Mouse (Mus musculus): ENCODE data around the gene Acvr1b.

DNA sequence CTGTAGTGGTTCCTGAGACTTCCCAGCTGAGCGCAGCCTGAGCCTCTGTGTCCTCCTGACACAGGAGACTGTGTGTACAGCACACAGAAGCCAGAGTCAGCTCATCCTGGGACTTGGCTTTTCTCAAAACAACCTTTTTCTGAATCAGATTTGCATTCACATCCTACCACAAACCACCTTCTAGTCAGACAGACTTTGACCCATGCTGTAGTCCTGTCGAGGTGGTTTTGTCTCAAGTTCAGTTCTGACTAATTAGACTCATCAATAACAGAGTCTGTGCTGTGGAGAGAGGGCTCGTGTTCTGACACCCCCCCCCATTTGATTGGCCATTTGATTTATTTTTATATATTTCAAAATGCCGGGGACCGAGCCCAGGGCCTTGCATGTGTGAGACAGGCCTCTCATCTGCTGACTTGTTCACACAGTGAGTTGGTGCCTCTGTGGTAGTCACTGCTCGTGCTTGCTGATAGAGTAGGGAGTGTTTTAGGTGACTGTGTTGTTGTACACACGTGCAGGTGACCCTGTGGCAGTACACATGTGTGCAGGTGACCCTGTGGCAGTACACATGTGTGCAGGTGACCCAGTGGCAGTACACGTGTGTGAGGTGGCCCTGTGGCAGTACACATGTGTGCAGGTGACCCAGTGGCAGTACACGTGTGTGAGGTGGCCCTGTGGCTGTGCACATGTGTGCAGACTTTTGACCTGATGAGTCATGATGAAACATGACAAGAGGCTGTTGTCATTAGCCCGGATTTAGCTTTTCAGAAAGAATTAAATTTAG lies 16.3 kb downstream of the Acvr1b start:
- no peak for TF ChIP-seq POLR2A (IDR thresholded peaks at IDR 0.05; ENCODE audit: insufficient read length, low read depth)
- TF ChIP-seq MYOG (IDR thresholded peaks at IDR 0.05; ENCODE audit: control insufficient read depth in 1 of 3, insufficient read depth in 1 of 3, insufficient read length in 2 of 3, low read depth in 2 of 3) = peak in 2 of 3 experiments; percentile 26 to 45
- TF ChIP-seq TCF3 (IDR thresholded peaks at IDR 0.05; ENCODE audit: insufficient read length, low read depth) = no peak
- TF ChIP-seq POLR2AphosphoS2 (IDR thresholded peaks at IDR 0.05; ENCODE audit: insufficient read length, low read depth) = no peak
- no peak for TF ChIP-seq MAX (IDR thresholded peaks at IDR 0.05; ENCODE audit: low read depth)
- TF ChIP-seq E2F4 (IDR thresholded peaks at IDR 0.05; ENCODE audit: insufficient read depth) = no peak
- TF ChIP-seq TCF12 (IDR thresholded peaks at IDR 0.05; ENCODE audit: insufficient read depth, poor library complexity, severe bottlenecking) = no peak
- no peak for TF ChIP-seq USF1 (IDR thresholded peaks at IDR 0.05; ENCODE audit: low read depth)

All from myocyte (in vitro differentiated cells).